Mouse (Mus musculus): ENCODE measurements around the gene Slc25a17.

- TF ChIP-seq CHD2 (IDR thresholded peaks at IDR 0.05; ENCODE audit: low read depth, low read length) (no peak), ZC3H11A (IDR thresholded peaks at IDR 0.05; ENCODE audit: borderline replicate concordance, low read depth, low read length) (no peak)
Observed at GRCm38 (mm10) chr15:81278699-81279098, 81.9 kb downstream of the Slc25a17 start.

All from ES-E14 (cell line).